Mouse (Mus musculus): ENCODE measurements around the gene Mtor. TPM values are rescaled to one million over a fixed set of nuclear protein-coding genes. Genes with fewer than 3 reads are reported as not detected.

The Mtor gene
- polyA plus RNA-seq, 1 experiment from 2014 or later = 11.7 TPM

- 67% methylated on average over 5 of the region's 5 CpGs for WGBS
Measured at GRCm38 (mm10) chr4:148428544-148428943, 19.9 kb upstream of the Mtor start.

DNA sequence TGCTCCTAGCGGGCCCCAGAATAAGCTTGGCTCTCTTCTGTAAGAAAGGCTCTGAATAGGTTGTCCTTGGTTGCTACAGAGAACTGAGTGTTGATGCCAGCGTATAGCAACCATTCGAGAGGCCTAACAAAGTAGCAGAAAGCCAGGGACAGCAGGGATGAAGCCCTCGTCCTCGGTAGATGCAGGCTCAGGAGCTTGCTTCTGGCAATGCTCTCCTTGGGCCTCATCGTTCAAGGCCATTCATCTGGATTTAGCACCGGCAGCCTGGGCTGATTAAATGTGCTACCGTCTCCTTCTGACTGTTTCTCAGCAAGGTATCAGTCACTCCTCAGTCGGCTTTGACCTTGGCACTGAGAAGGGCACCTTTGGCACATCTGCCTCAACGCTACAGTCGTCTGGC, 19.3 kb upstream of the Mtor start:
- 78% methylated on average over 11 of the region's 11 CpGs for WGBS
- no peak overlapping the region for H3K9ac ChIP-seq
- no peak overlapping the region for H3K4me2 ChIP-seq
- peaks cover 11% of the 10 kb centered on the region for H3K36me3 ChIP-seq
- no peaks in the 10 kb centered on the region for H3K9me3 ChIP-seq
- H3K4me3 ChIP-seq = no peak overlapping the region
- ATAC-seq (ENCODE audit: extremely low read depth, insufficient number of reproducible peaks, low FRiP score, low TSS enrichment) = no peak
- peaks cover 5% of the 10 kb centered on the region; the same call in 1 of the 2 replicates for H3K4me1 ChIP-seq
- H3K27ac ChIP-seq (replicated peaks) = no peak overlapping the region
- H3K27me3 ChIP-seq (replicated peaks) = no peaks in the 10 kb centered on the region

More at GRCm38 (mm10) chr4:148428544-148428943, 19.9 kb upstream of the Mtor start:
- Histone ChIP-seq H3K36me3 (peaks cover 6% of the 10 kb centered on the region; the same call in 1 of the 2 replicates), H3K4me3 (no peak overlapping the region), H3K9ac (no peak overlapping the region), H3K27ac (replicated peaks) (no peak overlapping the region), H3K4me1 (peaks cover 5% of the 10 kb centered on the region; the same call in 1 of the 2 replicates), H3K4me2 (no peak overlapping the region), H3K9me3 (no peaks in the 10 kb centered on the region), H3K27me3 (replicated peaks) (no peaks in the 10 kb centered on the region)
- no peak for ATAC-seq (ENCODE audit: extremely low read depth, insufficient number of reproducible peaks, low FRiP score, low TSS enrichment)

- 22% methylated on average over 6 of the region's 6 CpGs for WGBS
- Histone ChIP-seq H3K4me3 (no peak overlapping the region), H3K4me1 (peaks cover 5% of the 10 kb centered on the region; the same call in 1 of the 2 replicates), H3K9ac (no peak overlapping the region), H3K9me3 (no peaks in the 10 kb centered on the region), H3K27me3 (replicated peaks) (no peaks in the 10 kb centered on the region), H3K4me2 (no peak overlapping the region), H3K27ac (replicated peaks) (no peak overlapping the region), H3K36me3 (peaks cover 16% of the 10 kb centered on the region)
- ATAC-seq (ENCODE audit: extremely low read depth, insufficient number of reproducible peaks, low FRiP score, low TSS enrichment) = no peak
Measured at GRCm38 (mm10) chr4:148429686-148430085, 18.7 kb upstream of the Mtor start.

DNA sequence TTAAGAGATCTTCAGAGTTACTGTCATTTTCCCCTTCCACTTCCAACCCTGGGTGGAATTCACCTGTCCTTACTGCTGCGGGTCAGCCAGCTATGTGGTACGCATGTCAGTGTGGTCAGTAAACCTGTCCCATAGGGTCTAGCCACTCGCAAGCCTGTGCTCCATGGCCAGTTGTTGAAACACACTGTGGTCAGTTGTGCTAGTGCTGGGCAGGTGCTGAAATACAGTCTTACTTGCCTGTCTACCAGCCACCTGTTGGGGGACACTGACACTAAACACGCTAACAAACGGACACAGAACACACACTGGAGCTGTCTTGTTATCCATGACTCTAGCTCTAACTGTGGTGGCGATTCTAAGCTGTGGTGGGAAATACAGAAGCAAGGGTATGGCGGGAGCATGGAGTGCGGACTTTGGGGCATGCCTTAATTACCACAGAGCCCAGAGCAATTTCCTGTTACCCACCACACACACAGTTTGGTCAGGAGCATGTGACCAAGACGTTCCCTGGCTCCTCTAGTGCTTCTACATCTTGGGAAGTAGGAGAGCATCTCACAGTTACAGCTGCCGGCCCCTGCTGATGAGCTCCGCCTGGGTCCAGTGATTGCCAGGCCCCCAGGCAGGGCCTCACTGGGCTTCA, 17.4 kb upstream of the Mtor start:
- Histone ChIP-seq H3K4me2 (no peak overlapping the region), H3K27ac (replicated peaks) (no peak overlapping the region), H3K27me3 (replicated peaks) (no peaks in the 10 kb centered on the region), H3K36me3 (peaks cover 28% of the 10 kb centered on the region), H3K9me3 (no peaks in the 10 kb centered on the region), H3K9ac (no peak overlapping the region), H3K4me1 (peaks cover 6% of the 10 kb centered on the region; the same call in 1 of the 2 replicates), H3K4me3 (no peak overlapping the region)
- no peak for ATAC-seq (ENCODE audit: extremely low read depth, insufficient number of reproducible peaks, low FRiP score, low TSS enrichment)
- WGBS = 80% methylated on average over 11 of the region's 11 CpGs

GRCm38 (mm10) chr4:148432488-148432887, 15.9 kb upstream of the Mtor start:
- Histone ChIP-seq H3K36me3 (peaks cover 34% of the 10 kb centered on the region), H3K27me3 (replicated peaks) (no peaks in the 10 kb centered on the region), H3K4me2 (no peak overlapping the region), H3K9me3 (no peaks in the 10 kb centered on the region), H3K27ac (replicated peaks) (no peak overlapping the region), H3K4me3 (no peak overlapping the region), H3K9ac (no peak overlapping the region), H3K4me1 (peaks cover 7% of the 10 kb centered on the region; the same call in 1 of the 2 replicates)
- WGBS = 77% methylated on average over 4 of the region's 4 CpGs
- ATAC-seq (ENCODE audit: extremely low read depth, insufficient number of reproducible peaks, low FRiP score, low TSS enrichment) = no peak

DNA sequence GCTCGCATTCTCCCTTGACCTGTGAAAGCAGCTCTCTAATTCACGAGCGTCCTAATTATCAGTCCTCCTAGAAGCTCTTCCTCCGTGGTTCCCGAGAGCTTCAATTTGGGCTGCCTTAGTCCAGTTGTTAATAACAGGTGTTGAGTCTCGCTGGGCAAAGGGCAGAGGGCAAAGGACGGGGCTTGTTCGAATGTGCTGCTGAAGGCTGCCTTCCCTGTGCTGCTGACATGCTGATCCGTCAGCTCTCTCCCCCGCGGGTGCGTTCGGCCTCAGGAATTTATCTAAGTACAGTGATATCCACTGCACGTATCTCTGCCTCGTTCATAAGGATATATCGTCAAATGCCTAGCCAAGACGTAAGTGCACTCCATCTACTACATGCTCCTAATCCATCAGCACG, 15.1 kb upstream of the Mtor start:
- Histone ChIP-seq H3K27ac (replicated peaks) (no peak overlapping the region), H3K4me1 (peaks cover 7% of the 10 kb centered on the region; the same call in 1 of the 2 replicates), H3K9ac (no peak overlapping the region), H3K9me3 (no peaks in the 10 kb centered on the region), H3K36me3 (peaks cover 35% of the 10 kb centered on the region), H3K27me3 (replicated peaks) (no peaks in the 10 kb centered on the region), H3K4me2 (no peak overlapping the region), H3K4me3 (no peak overlapping the region)
- no peak for ATAC-seq (ENCODE audit: extremely low read depth, insufficient number of reproducible peaks, low FRiP score, low TSS enrichment)
- 55% methylated on average over 18 of the region's 18 CpGs for WGBS

GRCm38 (mm10) chr4:148433813-148434212, 14.6 kb upstream of the Mtor start:
- H3K4me3 ChIP-seq = no peak overlapping the region
- WGBS = 71% methylated on average over 5 of the region's 5 CpGs
- peaks cover 7% of the 10 kb centered on the region; the same call in 1 of the 2 replicates for H3K4me1 ChIP-seq
- H3K4me2 ChIP-seq = no peak overlapping the region
- H3K27me3 ChIP-seq (replicated peaks) = no peaks in the 10 kb centered on the region
- peaks cover 40% of the 10 kb centered on the region for H3K36me3 ChIP-seq
- H3K27ac ChIP-seq (replicated peaks) = no peak overlapping the region
- ATAC-seq (ENCODE audit: extremely low read depth, insufficient number of reproducible peaks, low FRiP score, low TSS enrichment) = no peak
- H3K9me3 ChIP-seq = no peaks in the 10 kb centered on the region
- H3K9ac ChIP-seq = no peak overlapping the region

GRCm38 (mm10) chr4:148434554-148434953, 13.9 kb upstream of the Mtor start:
- Histone ChIP-seq H3K9me3 (no peaks in the 10 kb centered on the region), H3K36me3 (peaks cover 42% of the 10 kb centered on the region), H3K4me3 (no peak overlapping the region), H3K9ac (no peak overlapping the region), H3K27ac (replicated peaks) (no peak overlapping the region), H3K4me2 (no peak overlapping the region), H3K27me3 (replicated peaks) (no peaks in the 10 kb centered on the region), H3K4me1 (peaks cover 7% of the 10 kb centered on the region; the same call in 1 of the 2 replicates)
- 72% methylated on average over 4 of the region's 4 CpGs for WGBS
- no peak for ATAC-seq (ENCODE audit: extremely low read depth, insufficient number of reproducible peaks, low FRiP score, low TSS enrichment)

GRCm38 (mm10) chr4:148435106-148435505, 13.3 kb upstream of the Mtor start:
- H3K9ac ChIP-seq = no peak overlapping the region
- ATAC-seq (ENCODE audit: extremely low read depth, insufficient number of reproducible peaks, low FRiP score, low TSS enrichment) = no peak
- 72% methylated on average over 3 of the region's 3 CpGs for WGBS
- no peak overlapping the region for H3K4me3 ChIP-seq
- H3K4me1 ChIP-seq = peaks cover 7% of the 10 kb centered on the region; the same call in 1 of the 2 replicates
- H3K36me3 ChIP-seq = peaks cover 44% of the 10 kb centered on the region
- H3K27ac ChIP-seq (replicated peaks) = no peak overlapping the region
- no peaks in the 10 kb centered on the region for H3K9me3 ChIP-seq
- H3K27me3 ChIP-seq (replicated peaks) = no peaks in the 10 kb centered on the region
- H3K4me2 ChIP-seq = no peak overlapping the region

DNA sequence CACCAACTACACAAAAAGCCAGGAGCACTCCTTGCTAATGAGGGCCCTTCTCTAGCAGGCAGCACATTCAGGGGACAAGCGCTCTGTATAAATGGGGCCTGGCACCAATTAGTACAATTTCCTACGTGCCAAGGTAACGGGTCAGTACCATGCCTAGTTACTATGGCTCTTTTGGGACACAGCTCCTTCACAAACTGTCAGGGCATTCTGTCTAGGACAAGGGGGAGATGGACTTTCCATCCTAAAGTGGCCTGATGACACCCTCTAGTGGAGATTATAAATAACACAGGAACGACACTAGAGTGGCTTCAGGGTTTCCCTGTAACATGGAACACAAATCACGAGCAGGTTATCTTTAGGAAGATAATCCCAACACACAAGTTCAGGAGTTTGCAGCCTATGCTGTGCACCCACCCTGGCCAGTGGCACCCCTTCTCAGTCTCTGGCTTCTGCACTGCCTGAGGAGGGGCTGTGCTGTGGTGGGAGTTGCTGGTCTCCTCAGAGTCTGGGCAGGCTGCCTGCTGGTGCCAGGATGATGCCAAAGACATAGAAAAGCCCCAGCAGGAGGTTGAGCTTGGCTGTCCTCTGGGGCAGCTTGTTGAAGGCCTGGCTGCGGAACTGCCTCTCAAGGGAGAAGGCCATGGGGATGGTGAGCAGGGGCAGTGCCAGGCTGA, 12.6 kb upstream of the Mtor start:
- H3K27me3 ChIP-seq (replicated peaks) = no peaks in the 10 kb centered on the region
- H3K9ac ChIP-seq = no peak overlapping the region
- H3K36me3 ChIP-seq = peaks cover 51% of the 10 kb centered on the region
- no peak overlapping the region for H3K4me3 ChIP-seq
- peaks cover 7% of the 10 kb centered on the region; the same call in 1 of the 2 replicates for H3K4me1 ChIP-seq
- no peaks in the 10 kb centered on the region for H3K9me3 ChIP-seq
- H3K27ac ChIP-seq (replicated peaks) = no peak overlapping the region
- no peak overlapping the region for H3K4me2 ChIP-seq
- WGBS = 63% methylated on average over 6 of the region's 6 CpGs
- ATAC-seq (ENCODE audit: extremely low read depth, insufficient number of reproducible peaks, low FRiP score, low TSS enrichment) = no peak

DNA sequence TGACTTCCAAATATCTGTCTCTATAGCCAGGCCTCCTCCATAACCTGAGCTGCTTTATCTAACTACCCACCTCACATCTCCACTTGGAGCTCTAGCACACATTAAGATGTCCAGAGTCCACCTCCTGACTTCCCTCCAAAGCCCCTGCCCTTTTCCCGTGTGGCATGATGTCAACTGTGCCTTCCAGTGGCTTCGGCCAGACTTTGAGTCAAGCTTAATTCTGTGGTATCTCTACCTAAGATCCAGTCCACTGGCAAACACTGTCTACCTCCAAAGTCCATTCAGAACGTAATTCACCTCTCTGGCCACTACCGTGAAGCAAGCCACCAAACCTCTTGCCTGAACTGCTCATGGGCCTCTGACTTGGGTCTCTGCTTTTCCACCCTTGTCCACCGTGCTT, 6.5 kb upstream of the Mtor start:
- no peak for ATAC-seq (ENCODE audit: extremely low read depth, insufficient number of reproducible peaks, low FRiP score, low TSS enrichment)
- peaks cover 27% of the 10 kb centered on the region for H3K36me3 ChIP-seq
- H3K27me3 ChIP-seq (replicated peaks) = no peaks in the 10 kb centered on the region
- peaks cover 28% of the 10 kb centered on the region for H3K4me1 ChIP-seq
- no peaks in the 10 kb centered on the region for H3K9me3 ChIP-seq
- H3K4me2 ChIP-seq = no peak overlapping the region; the same call in 1 of the 2 replicates
- WGBS = 87% methylated on average over 5 of the region's 5 CpGs
- H3K27ac ChIP-seq (replicated peaks) = no peak overlapping the region
- H3K9ac ChIP-seq = no peak overlapping the region
- H3K4me3 ChIP-seq = no peak overlapping the region

Data from heart, embryonic 13.5 days (tissue).